Mouse (Mus musculus) lung, postnatal 25 days (tissue): ENCODE data around the gene Slc25a34.

Experiments
- DNase-seq: peaks from one replicate; pipeline ENCODE4 v3.0.0; 2022; ENCODE audit warnings: low spot score

The Slc25a34 gene

GRCm38 (mm10) chr4:141623666-141624065 is at the start of gene Slc25a34:
Gene Slc25a34 (minus strand): TSS chr4:141623821.
- DNase-seq: peak; percentile 74

GRCm38 (mm10) chr4:141672325-141672724 is 48.7 kb upstream of the Slc25a34 start:
- no peak for DNase-seq

GRCm38 (mm10) chr4:141671389-141671788 is 47.8 kb upstream of the Slc25a34 start:
- DNase-seq: no peak

GRCm38 (mm10) chr4:141669898-141670712 is 46.5 kb upstream of the Slc25a34 start:
- peak; percentile 70 for DNase-seq

GRCm38 (mm10) chr4:141664799-141665198 is 41.2 kb upstream of the Slc25a34 start, which contains the start of gene Plekhm2:
Gene Plekhm2 (minus strand): TSS chr4:141664899.
- DNase-seq: no peak

- peak; percentile 74 for DNase-seq
Measured at GRCm38 (mm10) chr4:141664011-141664745, 40.6 kb upstream of the Slc25a34 start.

- DNase-seq: no peak
Measured at GRCm38 (mm10) chr4:141663122-141663931, 39.7 kb upstream of the Slc25a34 start.

- no peak for DNase-seq
Measured at GRCm38 (mm10) chr4:141660884-141661283, 37.3 kb upstream of the Slc25a34 start.

- no peak for DNase-seq
Measured at GRCm38 (mm10) chr4:141659739-141660138, 36.1 kb upstream of the Slc25a34 start.

GRCm38 (mm10) chr4:141658846-141659484 is 35.3 kb upstream of the Slc25a34 start:
- DNase-seq: no peak

- DNase-seq: no peak
Measured at GRCm38 (mm10) chr4:141656932-141657331, 33.3 kb upstream of the Slc25a34 start.

- DNase-seq: peak; percentile 83
Measured at GRCm38 (mm10) chr4:141655908-141656608, 32.4 kb upstream of the Slc25a34 start.

- DNase-seq: no peak
Measured at GRCm38 (mm10) chr4:141654509-141654908, 30.9 kb upstream of the Slc25a34 start.

GRCm38 (mm10) chr4:141653813-141654212 is 30.2 kb upstream of the Slc25a34 start:
- DNase-seq: peak; percentile 54

GRCm38 (mm10) chr4:141653044-141653443 is 29.4 kb upstream of the Slc25a34 start:
- no peak for DNase-seq

- no peak for DNase-seq
Measured at GRCm38 (mm10) chr4:141651944-141652343, 28.3 kb upstream of the Slc25a34 start.

- DNase-seq: no peak
Measured at GRCm38 (mm10) chr4:141651286-141651685, 27.7 kb upstream of the Slc25a34 start.

- no peak for DNase-seq
Measured at GRCm38 (mm10) chr4:141649244-141649643, 25.6 kb upstream of the Slc25a34 start.

GRCm38 (mm10) chr4:141648262-141648661 is 24.6 kb upstream of the Slc25a34 start:
- DNase-seq: no peak

GRCm38 (mm10) chr4:141647187-141647586 is 23.6 kb upstream of the Slc25a34 start:
- DNase-seq: no peak

- no peak for DNase-seq
Measured at GRCm38 (mm10) chr4:141645988-141646387, 22.4 kb upstream of the Slc25a34 start.
